ENCODE assay signal across 14 mouse cellular contexts in the genomic region with DNA sequence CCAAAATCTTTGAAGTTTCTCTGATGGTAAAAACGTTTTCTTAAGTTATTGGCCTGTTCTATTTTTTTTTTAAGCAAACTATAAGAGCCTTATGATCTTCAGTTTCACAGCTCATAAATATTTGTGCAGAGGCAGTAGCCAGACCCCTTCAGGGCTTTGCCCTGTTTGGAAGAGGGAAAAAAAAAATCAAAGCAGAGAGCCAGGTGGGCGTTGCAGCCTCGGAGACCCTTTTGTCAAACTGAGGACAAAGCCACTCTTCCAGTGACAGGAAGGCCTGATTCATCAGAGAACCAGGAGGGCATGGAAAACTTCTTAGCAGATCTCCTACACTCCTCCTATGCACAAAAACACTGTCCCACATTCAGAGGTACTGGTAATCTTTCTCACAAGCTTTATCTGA.
DNase-seq lines count a peak whose midpoint lies in the region; ATAC-seq and TF ChIP-seq lines count a peak whose summit lies in the region.
"Had no signal": no experiment of that assay in that cellular context is flagged by ENCODE, and none has a peak within 500 bp of the region (broad histone marks: within the 10 kb centered on the region; RNA-seq: fewer than 3 reads in every experiment).

No protein-coding gene starts in this region.

- H3K9ac ChIP-seq in hindbrain, embryonic 12.5 days, result no peak overlapping the region
- no peak overlapping the region for H3K9ac ChIP-seq in hindbrain, embryonic 14.5 days
- H3K9ac ChIP-seq in midbrain, embryonic 13.5 days (replicated peaks), result no peak overlapping the region
- no peak overlapping the region for H3K9ac ChIP-seq in midbrain, postnatal 0 days (replicated peaks; ENCODE audit: low read length, poor library complexity, severe bottlenecking)
- H3K9ac ChIP-seq in forebrain, embryonic 13.5 days, result no peak overlapping the region
- no peak overlapping the region for H3K9ac ChIP-seq in limb, embryonic 15.5 days
- H3K9ac ChIP-seq: liver, embryonic 12.5 days; neural tube, embryonic 13.5 days had no signal

- no peaks in the 10 kb centered on the region for H3K9me3 ChIP-seq in hindbrain, embryonic 12.5 days (replicated peaks)
- no peaks in the 10 kb centered on the region for H3K9me3 ChIP-seq in hindbrain, embryonic 14.5 days (ENCODE audit: control insufficient read depth, low read length)
- H3K9me3 ChIP-seq in midbrain, embryonic 13.5 days, result no peaks in the 10 kb centered on the region
- no peaks in the 10 kb centered on the region for H3K9me3 ChIP-seq in midbrain, postnatal 0 days (ENCODE audit: low read length)
- no peaks in the 10 kb centered on the region for H3K9me3 ChIP-seq in forebrain, embryonic 13.5 days (replicated peaks)
- no peaks in the 10 kb centered on the region for H3K9me3 ChIP-seq in limb, embryonic 15.5 days
- H3K9me3 ChIP-seq: liver, embryonic 12.5 days; neural tube, embryonic 13.5 days had no signal

- peak overlapping the region; percentile 60 for H3K27ac ChIP-seq in hindbrain, embryonic 12.5 days
- H3K27ac ChIP-seq in hindbrain, embryonic 14.5 days, result no peak overlapping the region
- 0 out of 2 replicates have a peak overlapping the region, but pooled peaks have one; percentile 19 for H3K27ac ChIP-seq in midbrain, embryonic 13.5 days
- no peak overlapping the region for H3K27ac ChIP-seq in midbrain, postnatal 0 days (ENCODE audit: low read depth, low read length)
- H3K27ac ChIP-seq in forebrain, embryonic 13.5 days, result peak overlapping the region; percentile 71
- peak overlapping the region; percentile 75 for H3K27ac ChIP-seq in limb, embryonic 15.5 days
- H3K27ac ChIP-seq: heart, adult 2 months; hindbrain, postnatal 0 days; liver, embryonic 12.5 days; neural tube, embryonic 13.5 days had no signal

- H3K36me3 ChIP-seq in hindbrain, embryonic 12.5 days, result no peaks in the 10 kb centered on the region
- no peaks in the 10 kb centered on the region for H3K36me3 ChIP-seq in hindbrain, embryonic 14.5 days (replicated peaks; ENCODE audit: control insufficient read depth, insufficient read depth)
- no peaks in the 10 kb centered on the region for H3K36me3 ChIP-seq in midbrain, embryonic 13.5 days
- H3K36me3 ChIP-seq in midbrain, postnatal 0 days (ENCODE audit: insufficient read depth, low read length), result no peaks in the 10 kb centered on the region
- no peaks in the 10 kb centered on the region for H3K36me3 ChIP-seq in forebrain, embryonic 13.5 days (ENCODE audit: poor library complexity, severe bottlenecking)
- no peaks in the 10 kb centered on the region for H3K36me3 ChIP-seq in limb, embryonic 15.5 days
- H3K36me3 ChIP-seq: liver, embryonic 12.5 days; neural tube, embryonic 13.5 days had no signal

- DNase-seq in hindbrain, embryonic 14.5 days (ENCODE audit: low spot score), result no peak
- DNase-seq in midbrain, postnatal 0 days (ENCODE audit: low spot score), result no peak
- no peak for DNase-seq in urinary bladder, adult 2 months (ENCODE audit: low spot score)
- DNase-seq in cerebellum, adult 9-11 months, result no peak
- DNase-seq: gastrocnemius, adult 2 months; kidney, adult 2 months had no signal

- no peaks in the 10 kb centered on the region for H3K27me3 ChIP-seq in hindbrain, embryonic 12.5 days
- no peaks in the 10 kb centered on the region for H3K27me3 ChIP-seq in hindbrain, embryonic 14.5 days (ENCODE audit: control insufficient read depth, insufficient read depth, low read length)
- H3K27me3 ChIP-seq in midbrain, embryonic 13.5 days, result peaks cover 34% of the 10 kb centered on the region; the same call in 1 of the 2 replicates
- no peaks in the 10 kb centered on the region for H3K27me3 ChIP-seq in midbrain, postnatal 0 days (ENCODE audit: insufficient read depth, low read length)
- no peaks in the 10 kb centered on the region for H3K27me3 ChIP-seq in forebrain, embryonic 13.5 days
- H3K27me3 ChIP-seq in limb, embryonic 15.5 days, result no peaks in the 10 kb centered on the region
- H3K27me3 ChIP-seq: liver, embryonic 12.5 days had no signal

- peaks cover 13% of the 10 kb centered on the region for H3K4me1 ChIP-seq in hindbrain, embryonic 12.5 days
- H3K4me1 ChIP-seq in hindbrain, embryonic 14.5 days (replicated peaks; ENCODE audit: control insufficient read depth, insufficient read depth, low read length), result no peaks in the 10 kb centered on the region
- H3K4me1 ChIP-seq in midbrain, embryonic 13.5 days (replicated peaks), result peaks cover 15% of the 10 kb centered on the region
- no peaks in the 10 kb centered on the region for H3K4me1 ChIP-seq in midbrain, postnatal 0 days (ENCODE audit: insufficient read depth, low read length)
- H3K4me1 ChIP-seq in forebrain, embryonic 13.5 days, result peaks cover 18% of the 10 kb centered on the region
- peaks cover 11% of the 10 kb centered on the region; the same call in 1 of the 2 replicates for H3K4me1 ChIP-seq in limb, embryonic 15.5 days
- H3K4me1 ChIP-seq: liver, embryonic 12.5 days had no signal

- no peak overlapping the region for H3K4me2 ChIP-seq in hindbrain, embryonic 12.5 days (replicated peaks)
- H3K4me2 ChIP-seq in hindbrain, embryonic 14.5 days (replicated peaks), result no peak overlapping the region
- H3K4me2 ChIP-seq in midbrain, embryonic 13.5 days (replicated peaks), result no peak overlapping the region
- no peak overlapping the region for H3K4me2 ChIP-seq in midbrain, postnatal 0 days (ENCODE audit: low read depth, low read length, poor library complexity, severe bottlenecking)
- no peak overlapping the region for H3K4me2 ChIP-seq in forebrain, embryonic 13.5 days
- H3K4me2 ChIP-seq in limb, embryonic 15.5 days, result no peak overlapping the region
- H3K4me2 ChIP-seq: liver, embryonic 12.5 days; neural tube, embryonic 13.5 days had no signal

- no peak for ATAC-seq in hindbrain, embryonic 12.5 days (ENCODE audit: low FRiP score)
- ATAC-seq in hindbrain, embryonic 14.5 days (ENCODE audit: low FRiP score), result no peak
- no peak for ATAC-seq in midbrain, embryonic 13.5 days
- ATAC-seq in midbrain, postnatal 0 days (ENCODE audit: low FRiP score), result no peak
- no peak for ATAC-seq in forebrain, embryonic 13.5 days
- no peak for ATAC-seq in limb, embryonic 15.5 days (ENCODE audit: insufficient number of reproducible peaks, low FRiP score, low TSS enrichment, low read depth)
- ATAC-seq: hindbrain, postnatal 0 days; liver, embryonic 12.5 days had no signal

- no peak overlapping the region for H3K4me3 ChIP-seq in hindbrain, embryonic 12.5 days
- no peak overlapping the region for H3K4me3 ChIP-seq in hindbrain, embryonic 14.5 days (replicated peaks; ENCODE audit: low read length)
- H3K4me3 ChIP-seq in midbrain, embryonic 13.5 days (replicated peaks), result no peak overlapping the region
- no peak overlapping the region for H3K4me3 ChIP-seq in midbrain, postnatal 0 days (ENCODE audit: low read depth, low read length)
- H3K4me3 ChIP-seq in forebrain, embryonic 13.5 days, result no peak overlapping the region
- H3K4me3 ChIP-seq in limb, embryonic 15.5 days, result no peak overlapping the region
- H3K4me3 ChIP-seq: gastrocnemius, adult 2 months; heart, adult 2 months; liver, embryonic 12.5 days; neural tube, embryonic 13.5 days had no signal

- TF ChIP-seq CTCF in midbrain, postnatal 0 days (IDR thresholded peaks at IDR 0.05), result no peak

- WGBS in hindbrain, embryonic 12.5 days, result 2% methylated on average over 3 of the region's 3 CpGs
- 9% methylated on average over 3 of the region's 3 CpGs for WGBS in hindbrain, embryonic 14.5 days
- under 1% methylated on average over 3 of the region's 3 CpGs for WGBS in midbrain, embryonic 13.5 days
- WGBS in midbrain, postnatal 0 days, result 11% methylated on average over 3 of the region's 3 CpGs
- 4% methylated on average over 3 of the region's 3 CpGs for WGBS in forebrain, embryonic 13.5 days
- 6% methylated on average over 3 of the region's 3 CpGs for WGBS in limb, embryonic 15.5 days

Comparison
In these comparisons a context has a peak if more than half of its experiments do, and no peak if none do; other contexts are left out.
1. H3K27ac ChIP-seq: peak in hindbrain, embryonic 12.5 days (single experiment), midbrain, embryonic 13.5 days (single experiment), forebrain, embryonic 13.5 days (single experiment) and limb, embryonic 15.5 days (single experiment); none in hindbrain, embryonic 14.5 days (single experiment) and midbrain, postnatal 0 days (single experiment).